Mouse (Mus musculus) lung, postnatal 14 days (tissue): Measurements from ENCODE around the gene Tmigd3.

Experiments
- DNase-seq: peaks from one replicate; pipeline ENCODE4 v3.0.0; 2021

The Tmigd3 gene

DNA sequence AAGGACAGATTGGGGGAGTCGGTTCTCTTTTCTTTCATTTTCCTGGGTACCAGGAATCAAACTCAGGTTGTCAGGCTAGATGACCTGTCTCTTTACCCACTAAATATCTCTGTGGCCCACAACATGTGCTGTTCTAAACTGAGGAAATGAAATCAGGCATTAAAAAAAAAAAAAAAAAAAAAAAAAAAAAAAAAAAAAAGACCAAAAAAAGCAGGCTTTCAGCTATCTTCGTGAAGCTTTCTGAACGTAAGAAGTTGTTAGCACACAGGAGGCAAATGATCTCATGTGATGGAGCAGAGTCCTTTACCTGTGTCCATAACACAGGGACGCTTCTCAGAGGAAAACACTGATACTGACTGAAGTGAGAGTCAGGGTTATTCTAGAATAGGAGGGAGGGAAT, 65.4 kb downstream of the Tmigd3 start:
- no peak for DNase-seq

GRCm38 (mm10) chr3:105951348-105951747, 80.6 kb downstream of the Tmigd3 start:
- DNase-seq: no peak

DNA sequence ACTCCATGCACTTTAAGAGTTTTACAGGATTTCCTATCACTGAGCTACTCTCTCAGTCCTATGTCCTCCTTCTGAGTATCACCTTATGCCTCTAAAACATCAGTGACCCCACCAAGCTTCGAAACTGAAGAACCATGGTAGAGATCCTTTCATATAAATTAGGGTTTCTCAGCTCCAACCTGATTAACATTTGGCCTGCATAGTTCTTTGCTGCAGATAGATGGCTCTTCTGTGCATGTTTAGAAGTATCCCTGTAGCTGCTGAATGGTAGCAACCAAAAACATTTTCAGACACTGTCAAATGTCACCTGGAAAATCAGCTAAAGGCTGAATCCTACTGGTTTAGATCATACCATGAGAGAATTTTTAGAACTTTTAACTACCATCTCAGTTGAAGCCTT, 86.5 kb downstream of the Tmigd3 start:
- no peak for DNase-seq

DNA sequence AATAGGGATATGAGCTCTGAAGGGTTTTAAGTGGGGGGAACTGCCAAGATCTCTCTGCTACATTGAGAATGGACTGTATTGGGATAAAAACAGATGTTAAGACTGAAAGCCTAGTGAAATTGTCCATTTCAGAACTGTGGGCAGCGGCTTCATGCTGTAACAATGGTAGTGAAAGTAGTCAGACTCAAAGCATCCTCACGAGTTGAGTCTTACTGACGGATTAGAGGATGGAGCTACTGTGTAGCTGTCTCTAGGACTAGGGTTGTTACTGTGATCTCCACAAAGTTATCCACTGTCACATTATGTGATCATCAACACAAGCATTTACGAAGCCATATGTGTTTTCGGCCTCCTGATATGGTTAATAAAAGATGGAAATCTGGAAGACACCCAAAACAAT, 87.5 kb downstream of the Tmigd3 start:
- no peak for DNase-seq

DNA sequence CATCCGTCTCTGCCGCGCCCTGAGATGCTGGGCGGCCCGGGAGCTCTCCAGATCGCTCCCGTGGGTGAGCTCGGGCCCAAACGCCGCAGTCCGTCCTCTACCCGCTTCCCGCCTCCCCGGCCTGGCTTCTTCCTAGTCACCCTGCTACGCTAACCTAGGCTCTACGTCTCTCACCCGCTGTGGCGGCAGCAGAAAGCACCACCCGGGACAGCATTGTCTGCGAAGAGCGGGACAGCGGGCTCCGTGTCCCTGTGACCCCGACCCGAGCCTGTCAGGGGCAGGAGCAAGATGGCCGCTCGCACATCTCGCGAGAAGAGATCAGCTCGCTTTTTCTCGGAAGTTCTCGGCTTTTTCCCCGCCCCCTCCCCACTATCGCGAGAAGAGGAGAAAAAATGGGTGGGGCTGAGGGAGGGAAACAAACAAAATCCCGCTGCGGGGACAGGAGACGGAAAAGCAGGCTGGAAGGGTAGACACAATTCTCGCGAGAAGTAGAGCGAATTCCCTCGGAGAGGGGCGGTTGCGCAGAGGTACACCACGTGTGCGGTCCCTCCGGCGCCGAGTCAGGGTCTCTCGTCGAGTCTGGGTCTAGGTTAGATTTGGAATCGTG, 88.4 kb downstream of the Tmigd3 start, which contains the start of gene Wdr77:
TSS of gene Wdr77 (plus strand) at position 396 of the 607 bp plus-strand sequence.
- peak; percentile 96 for DNase-seq

GRCm38 (mm10) chr3:105959585-105959984, 88.9 kb downstream of the Tmigd3 start:
- no peak for DNase-seq

DNA sequence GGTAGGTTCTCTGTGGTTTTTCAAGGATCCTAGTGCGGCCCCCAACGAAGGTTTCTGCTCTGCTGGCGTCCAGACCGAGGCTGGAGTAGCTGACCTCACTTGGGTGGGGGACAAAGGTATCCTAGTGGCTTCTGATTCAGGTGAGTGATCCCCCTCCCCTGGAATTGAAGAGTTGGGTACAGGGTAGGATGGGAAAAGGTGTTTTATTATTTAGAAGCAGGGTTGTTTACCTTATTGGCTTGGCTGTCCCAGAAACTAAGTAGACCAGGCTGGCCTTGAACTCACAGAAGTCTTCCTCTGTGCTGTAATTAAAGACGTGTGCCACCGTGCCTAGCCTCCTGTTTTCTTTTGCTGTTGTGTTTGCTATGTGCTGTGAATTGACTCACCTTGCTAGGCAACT, 89.3 kb downstream of the Tmigd3 start, which contains the start of gene Atp5f1:
TSS of gene Atp5f1 (minus strand) at position 101 of the 400 bp plus-strand sequence.
- no peak for DNase-seq

GRCm38 (mm10) chr3:105960700-105961099, 90.0 kb downstream of the Tmigd3 start:
- DNase-seq: no peak

DNA sequence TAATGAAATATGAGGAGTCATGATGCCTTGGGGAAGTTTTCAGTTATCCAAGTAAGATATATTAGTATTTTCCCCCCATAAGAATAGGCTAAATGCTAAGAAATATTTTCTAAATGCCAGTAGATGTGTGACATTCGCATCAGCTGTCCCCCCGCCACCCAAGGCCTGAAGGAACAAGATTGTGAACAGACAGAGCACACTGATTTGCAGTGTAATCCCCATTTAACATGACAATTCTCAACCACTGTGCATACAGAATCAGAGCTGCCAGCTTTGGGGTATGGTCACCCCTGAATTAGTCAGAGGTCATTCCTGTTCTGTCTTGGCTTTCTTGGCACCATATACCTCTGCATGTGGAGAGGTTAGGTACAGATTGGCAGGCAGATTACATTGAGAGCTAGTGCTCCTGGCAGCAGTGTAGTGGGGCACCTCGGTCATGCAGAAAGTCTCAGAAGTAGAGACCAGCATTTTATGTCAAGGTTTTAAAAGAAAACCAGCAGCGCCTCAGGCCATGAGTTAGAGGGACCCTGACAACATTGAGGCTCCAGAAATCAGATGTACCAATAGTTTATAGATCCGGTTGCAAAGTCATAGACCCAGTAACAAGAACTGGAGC, 101.2 kb downstream of the Tmigd3 start:
- no peak for DNase-seq

- DNase-seq: no peak
Observed at GRCm38 (mm10) chr3:105973411-105973810, 102.7 kb downstream of the Tmigd3 start, which contains the start of gene Ovgp1. Ovgp1 (plus strand) TSS chr3:105973711.
